Mouse (Mus musculus) hindbrain, embryonic 14.5 days (tissue): ENCODE measurements at regions not wholly inside any gene's neighbourhood (a gene's known extent, or its start where the extent isn't known, plus 50 kb on each side); places are given as distances from the start of the nearest gene placed in this dataset.

Experiments
- ATAC-seq: fragments of 200-750 bp; cut with Nextera tagmentation; 2 replicates; pipeline ENCODE4 v1.8.0; 2017; ENCODE audit warnings: moderate number of reproducible peaks, mild to moderate bottlenecking, moderate TSS enrichment, moderate library complexity; ENCODE audit not compliant: low FRiP score
- DNase-seq: peaks from one replicate; pipeline ENCODE4 v3.0.0-alpha.2; 2015; ENCODE audit warnings: low spot score
- H3K27ac ChIP-seq: fragments of 300-500 bp; sonication (generic); 2 replicates; pipeline ENCODE4 v1.5.1; 2014; ENCODE audit warnings: mild to moderate bottlenecking, moderate library complexity
- H3K27me3 ChIP-seq: fragments of 300-500 bp; sonication (generic); 2 replicates; pipeline ENCODE4 v1.6.1; 2014; ENCODE audit warnings: mild to moderate bottlenecking, low read length, mixed read lengths; ENCODE audit not compliant: control insufficient read depth, insufficient read depth
- H3K36me3 ChIP-seq: fragments of 300-500 bp; sonication (generic); replicated peaks from 2 replicates; pipeline ENCODE4 v1.6.1; 2014; ENCODE audit not compliant: control insufficient read depth, insufficient read depth
- H3K4me1 ChIP-seq: fragments of 300-500 bp; sonication (generic); replicated peaks from 2 replicates; pipeline ENCODE4 v1.6.1; 2014; ENCODE audit warnings: antibody characterized with exemption, low read length, mixed read lengths; ENCODE audit not compliant: control insufficient read depth, insufficient read depth
- H3K4me2 ChIP-seq: fragments of 300-500 bp; sonication (generic); replicated peaks from 2 replicates; pipeline ENCODE4 v1.6.1; 2014; ENCODE audit warnings: mild to moderate bottlenecking, moderate library complexity
- H3K4me3 ChIP-seq: fragments of 300-500 bp; sonication (generic); replicated peaks from 2 replicates; pipeline ENCODE4 v1.5.1; 2014; ENCODE audit warnings: mild to moderate bottlenecking, low read length
- H3K9ac ChIP-seq: fragments of 300-500 bp; sonication (generic); 2 replicates; pipeline ENCODE4 v1.6.1; 2014
- H3K9me3 ChIP-seq: fragments of 300-500 bp; sonication (generic); 2 replicates; pipeline ENCODE4 v1.6.1; 2016; ENCODE audit warnings: low read length; ENCODE audit not compliant: control insufficient read depth
- WGBS: fragments of 180-500 bp; shearing (Covaris S2); extraction: QIAGEN DNeasy Blood & Tissue Kit; methylation state at CpG from one replicate; pipeline ENCODE4 v1.1.7; 2014; 5-methylcytosine and 5-hydroxymethylcytosine counted together

DNA sequence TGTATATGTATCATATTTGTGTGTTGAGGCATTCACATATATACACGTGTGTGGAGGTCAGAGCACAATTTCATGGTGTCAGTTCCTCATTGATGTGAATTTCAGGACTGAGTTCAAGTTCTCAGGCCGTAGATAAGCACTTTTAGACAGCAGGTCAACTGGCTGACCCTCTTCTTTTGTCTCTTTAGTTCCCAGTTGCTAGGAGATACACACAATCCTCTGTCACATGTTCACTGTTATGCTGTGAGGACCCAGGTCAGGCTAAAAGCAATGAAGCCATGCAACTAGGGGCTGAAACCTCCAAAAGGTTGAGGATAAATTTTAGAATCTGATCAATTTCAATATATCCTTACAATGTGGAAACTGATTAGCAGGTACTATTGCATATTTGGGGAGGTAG lies 783.5 kb downstream of the Galc start:
- Histone ChIP-seq H3K4me1 (no peaks in the 10 kb centered on the region), H3K4me2 (no peak overlapping the region), H3K36me3 (no peaks in the 10 kb centered on the region), H3K27me3 (no peaks in the 10 kb centered on the region), H3K4me3 (no peak overlapping the region), H3K9me3 (no peaks in the 10 kb centered on the region), H3K9ac (no peak overlapping the region), H3K27ac (no peak overlapping the region)
- ATAC-seq (no peak), DNase-seq (no peak)
- WGBS, result 13% methylated on average over 2 of the region's 2 CpGs

DNA sequence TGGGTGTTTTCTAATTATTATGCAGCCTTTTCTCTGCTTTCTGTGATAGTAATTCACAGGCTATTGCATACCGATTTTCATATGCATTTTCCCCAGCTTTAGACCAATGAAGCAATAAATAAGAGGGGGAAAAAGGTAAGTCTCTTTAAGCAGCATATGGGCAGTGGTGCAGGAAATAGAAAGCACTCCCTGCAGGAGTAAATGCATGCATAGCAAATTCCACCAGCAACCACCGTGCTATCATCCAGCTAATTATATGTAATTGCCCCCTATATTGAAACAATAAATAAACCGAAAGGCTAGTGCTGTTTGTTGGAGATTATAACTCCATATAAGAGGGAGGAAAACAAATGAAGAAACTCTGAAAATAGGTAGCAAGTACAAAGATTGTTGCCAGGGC lies 790.1 kb downstream of the Galc start:
- Histone ChIP-seq H3K9ac (no peak overlapping the region), H3K4me3 (no peak overlapping the region), H3K27ac (no peak overlapping the region), H3K36me3 (no peaks in the 10 kb centered on the region), H3K9me3 (no peaks in the 10 kb centered on the region), H3K4me1 (no peaks in the 10 kb centered on the region), H3K4me2 (no peak overlapping the region), H3K27me3 (no peaks in the 10 kb centered on the region)
- DNase-seq (no peak), ATAC-seq (no peak)
- WGBS, result 65% methylated on average over 3 of the region's 3 CpGs

DNA sequence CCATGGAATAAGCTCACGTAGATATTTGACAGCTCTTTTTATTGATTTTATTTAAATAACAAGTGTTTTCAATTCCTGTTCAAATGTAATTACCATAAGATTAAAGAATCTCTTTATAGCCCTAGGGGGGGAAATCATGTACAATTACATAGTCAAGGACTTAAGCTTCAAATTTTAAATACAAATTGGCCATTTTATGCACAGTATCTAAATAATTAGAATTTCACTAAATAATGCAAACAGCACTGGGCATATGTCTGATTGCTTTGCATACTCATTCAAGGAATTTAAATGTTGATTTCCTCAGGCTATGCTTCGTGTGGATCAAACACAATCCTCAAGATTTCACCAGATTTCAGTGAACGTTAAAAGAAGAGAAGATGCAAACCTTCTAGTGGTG lies 823.1 kb downstream of the Galc start:
- H3K4me1 ChIP-seq, result no peaks in the 10 kb centered on the region
- no peaks in the 10 kb centered on the region for H3K9me3 ChIP-seq
- no peak overlapping the region for H3K4me2 ChIP-seq
- ATAC-seq, result no peak
- no peak for DNase-seq
- no peaks in the 10 kb centered on the region for H3K36me3 ChIP-seq
- no peak overlapping the region for H3K4me3 ChIP-seq
- no peak overlapping the region for H3K27ac ChIP-seq
- WGBS, result 65% methylated on average over 3 of the region's 3 CpGs
- no peaks in the 10 kb centered on the region for H3K27me3 ChIP-seq
- H3K9ac ChIP-seq, result no peak overlapping the region

DNA sequence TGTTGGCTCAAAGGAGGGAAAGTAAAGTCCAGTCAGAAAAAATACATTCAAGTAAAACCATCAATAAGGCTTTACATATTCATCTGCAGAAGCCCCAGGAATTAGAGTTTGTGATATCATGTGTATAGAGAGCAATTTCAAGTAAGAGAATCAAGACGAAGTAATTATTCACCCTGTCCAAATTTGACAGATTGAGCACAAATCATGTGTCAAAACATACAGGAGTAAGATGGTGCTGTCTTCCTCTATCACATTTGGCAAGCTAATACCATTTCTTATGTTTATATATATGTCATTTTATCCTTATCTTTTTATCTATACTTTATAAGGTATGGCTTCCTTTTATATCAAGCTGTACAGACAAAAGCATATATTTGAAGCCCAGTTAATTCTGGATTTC lies 825.2 kb downstream of the Galc start:
- ATAC-seq, result no peak
- no peaks in the 10 kb centered on the region for H3K27me3 ChIP-seq
- H3K4me1 ChIP-seq, result no peaks in the 10 kb centered on the region
- H3K9me3 ChIP-seq, result no peaks in the 10 kb centered on the region
- no peaks in the 10 kb centered on the region for H3K36me3 ChIP-seq
- H3K9ac ChIP-seq, result no peak overlapping the region
- no peak for DNase-seq
- H3K4me3 ChIP-seq, result no peak overlapping the region
- H3K4me2 ChIP-seq, result no peak overlapping the region
- no peak overlapping the region for H3K27ac ChIP-seq
- WGBS, result 76% methylated on average over 1 of the region's 1 CpGs

DNA sequence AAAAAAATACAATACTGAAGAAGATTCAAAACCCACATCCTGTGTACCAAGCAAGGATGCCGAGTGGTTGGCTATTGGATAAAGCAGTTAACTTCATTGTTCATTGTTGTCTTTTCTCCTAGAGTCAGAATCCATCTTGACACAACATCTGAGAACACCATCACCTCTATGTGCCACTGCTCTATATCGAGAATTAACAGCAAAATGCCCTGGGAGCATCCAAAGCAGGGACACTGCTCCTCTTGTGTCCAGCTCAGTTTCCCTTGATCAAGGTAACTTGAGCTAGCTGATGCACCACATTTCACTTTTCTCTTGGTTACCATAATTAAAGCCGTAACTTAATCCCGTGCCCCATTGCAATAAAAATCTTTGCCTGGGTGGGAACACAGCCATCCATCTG lies 826.6 kb downstream of the Galc start:
- no peaks in the 10 kb centered on the region for H3K9me3 ChIP-seq
- H3K36me3 ChIP-seq, result no peaks in the 10 kb centered on the region
- no peak overlapping the region for H3K4me2 ChIP-seq
- H3K4me3 ChIP-seq, result no peak overlapping the region
- H3K4me1 ChIP-seq, result no peaks in the 10 kb centered on the region
- no peak overlapping the region for H3K9ac ChIP-seq
- DNase-seq (no peak), ATAC-seq (no peak)
- WGBS, result 91% methylated on average over 4 of the region's 4 CpGs
- H3K27me3 ChIP-seq, result no peaks in the 10 kb centered on the region
- H3K27ac ChIP-seq, result no peak overlapping the region

DNA sequence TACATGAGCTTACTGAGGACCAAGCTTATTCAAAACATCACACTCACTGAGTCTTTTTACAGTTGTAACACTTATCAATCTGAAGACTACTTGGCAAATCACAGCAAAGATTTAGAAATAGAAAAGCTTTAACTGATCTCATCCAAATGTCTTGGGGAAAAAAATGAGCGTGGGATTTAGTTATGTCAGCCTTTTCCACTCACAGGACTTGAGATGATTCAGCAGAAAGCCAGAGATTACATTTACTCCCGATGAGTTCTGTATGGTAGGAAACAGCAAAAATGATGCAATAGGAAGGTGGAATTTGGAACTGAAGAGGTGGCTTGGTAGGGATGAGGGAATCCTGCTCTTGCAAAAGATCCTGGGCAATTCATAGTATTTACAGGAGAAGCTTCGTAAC lies 831.0 kb downstream of the Galc start:
- WGBS, result 85% methylated on average over 3 of the region's 3 CpGs
- ATAC-seq, result no peak

DNA sequence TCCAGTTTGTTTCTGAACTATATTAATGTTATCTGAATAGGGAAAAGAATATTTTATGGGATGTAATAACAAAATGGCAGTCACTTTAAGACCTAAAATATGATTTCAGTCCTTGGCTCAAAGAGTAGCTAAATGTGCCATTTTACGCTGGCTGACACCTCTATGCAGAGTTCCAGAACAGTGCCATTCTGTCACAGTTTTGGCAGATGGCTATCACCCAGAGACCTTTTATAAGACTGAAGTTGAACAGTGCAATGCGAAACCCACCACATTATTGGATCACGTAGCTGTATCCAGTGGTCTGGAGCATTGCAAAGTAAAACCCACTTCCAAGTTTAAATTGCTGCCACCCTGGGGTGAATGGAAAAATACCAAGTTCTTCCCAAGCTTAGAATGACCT lies 834.5 kb downstream of the Galc start:
- no peak overlapping the region for H3K27ac ChIP-seq
- no peak overlapping the region for H3K4me3 ChIP-seq
- no peaks in the 10 kb centered on the region for H3K36me3 ChIP-seq
- no peak overlapping the region for H3K4me2 ChIP-seq
- no peaks in the 10 kb centered on the region for H3K9me3 ChIP-seq
- 93% methylated on average over 3 of the region's 3 CpGs for WGBS
- H3K4me1 ChIP-seq, result no peaks in the 10 kb centered on the region
- no peaks in the 10 kb centered on the region for H3K27me3 ChIP-seq
- H3K9ac ChIP-seq, result no peak overlapping the region
- ATAC-seq, result no peak
- no peak for DNase-seq

More for the DNA sequence above, 831.0 kb downstream of the Galc start:
- Histone ChIP-seq H3K27me3 (no peaks in the 10 kb centered on the region), H3K9ac (no peak overlapping the region), H3K4me2 (no peak overlapping the region), H3K4me1 (no peaks in the 10 kb centered on the region), H3K4me3 (no peak overlapping the region), H3K27ac (no peak overlapping the region), H3K9me3 (no peaks in the 10 kb centered on the region), H3K36me3 (no peaks in the 10 kb centered on the region)
- DNase-seq, result no peak

DNA sequence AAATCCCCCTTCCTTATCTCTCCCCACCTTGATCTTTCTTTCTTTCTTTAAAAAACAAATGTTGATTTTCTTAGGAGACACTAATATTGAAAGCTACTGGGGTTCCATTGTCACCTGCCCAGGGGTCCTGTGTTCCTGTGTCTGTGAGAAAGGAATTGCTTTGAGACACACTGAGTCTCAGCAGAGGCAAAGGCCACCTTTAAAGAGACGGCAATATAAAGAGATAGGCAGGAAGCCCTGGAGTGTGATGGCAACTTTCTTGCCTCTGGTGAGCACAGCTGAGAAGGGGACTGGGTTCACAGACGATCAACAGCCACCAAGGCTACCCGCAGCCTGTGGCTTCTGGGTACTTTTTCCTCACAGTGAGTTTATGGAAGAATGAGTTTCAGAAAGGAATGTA lies 855.8 kb downstream of the Galc start:
- H3K4me3 ChIP-seq, result no peak overlapping the region
- peaks cover 5% of the 10 kb centered on the region; the same call in 1 of the 2 replicates for H3K4me1 ChIP-seq
- H3K9me3 ChIP-seq, result no peaks in the 10 kb centered on the region
- H3K36me3 ChIP-seq, result no peaks in the 10 kb centered on the region
- H3K9ac ChIP-seq, result no peak overlapping the region
- ATAC-seq (no peak), DNase-seq (no peak)
- no peaks in the 10 kb centered on the region for H3K27me3 ChIP-seq
- no peak overlapping the region for H3K27ac ChIP-seq
- H3K4me2 ChIP-seq, result no peak overlapping the region
- WGBS, result 4% methylated on average over 3 of the region's 3 CpGs

DNA sequence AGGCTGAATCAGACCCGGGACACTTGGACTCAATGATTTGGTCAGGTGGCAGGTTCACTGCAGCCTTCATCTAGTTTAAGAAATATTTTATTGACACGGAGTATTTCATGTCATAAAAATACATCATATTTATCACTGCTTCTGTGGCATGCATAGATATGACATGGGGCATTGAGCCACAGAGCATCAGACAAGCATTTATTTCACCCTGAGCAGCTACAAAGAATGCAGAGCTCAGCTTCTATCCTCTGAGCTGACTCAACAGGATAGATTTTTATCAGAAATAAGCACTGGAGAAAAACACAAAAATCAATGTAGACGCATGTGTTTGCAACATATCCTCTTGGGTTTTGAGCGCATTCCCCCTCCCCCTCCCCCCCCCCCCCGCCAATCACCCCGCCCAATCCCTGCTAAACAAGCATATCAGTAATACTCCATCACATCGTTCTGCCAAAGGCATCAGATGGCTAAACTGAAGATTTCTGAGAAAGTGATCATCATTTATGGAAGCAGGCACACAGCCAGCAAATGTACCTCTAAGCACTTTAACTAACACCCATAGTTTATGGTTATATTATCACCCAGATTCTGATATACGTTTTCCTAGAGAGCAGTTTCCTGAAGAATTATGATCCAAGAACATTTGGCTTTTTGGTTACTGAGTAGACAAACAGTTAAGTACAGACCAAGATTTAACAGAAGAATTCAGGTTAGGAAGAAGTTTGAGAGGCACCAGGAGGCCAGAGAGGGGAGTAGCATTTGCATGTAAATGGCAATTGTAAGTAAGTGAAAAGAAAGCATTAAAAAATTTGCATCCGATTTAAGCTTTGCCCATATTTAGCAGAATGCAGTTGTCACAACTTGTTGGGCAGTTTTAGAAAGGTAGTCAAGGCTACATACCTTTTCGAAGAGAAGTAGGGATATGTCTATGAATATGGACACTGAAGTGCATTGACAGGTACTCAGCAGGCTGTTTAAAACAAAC lies 856.6 kb downstream of the Galc start:
- 14% methylated on average over 9 of the region's 10 CpGs for WGBS
- H3K36me3 ChIP-seq, result no peaks in the 10 kb centered on the region
- ATAC-seq (no peak), DNase-seq (no peak)
- 0 out of 2 replicates have a peak overlapping the region, but pooled peaks have one; percentile 1 for H3K4me2 ChIP-seq
- peaks cover 5% of the 10 kb centered on the region; the same call in 1 of the 2 replicates for H3K4me1 ChIP-seq
- no peaks in the 10 kb centered on the region for H3K9me3 ChIP-seq
- H3K27me3 ChIP-seq, result no peaks in the 10 kb centered on the region
- H3K4me3 ChIP-seq, result no peak overlapping the region
- no peak overlapping the region for H3K9ac ChIP-seq
- 0 out of 2 replicates have a peak overlapping the region, but pooled peaks have one; percentile 39 for H3K27ac ChIP-seq
